Mouse (Mus musculus) embryo, embryonic 10.5 days (tissue): ENCODE data around the gene Pcmt1.
A peak's percentile ranks its signal among the peaks of the same experiment; 100 is the strongest.

Experiments
- DNase-seq: peaks from one replicate; pipeline ENCODE4 v3.0.0-alpha.2; 2015; ENCODE audit warnings: low spot score

Pcmt1 gene

GRCm38 (mm10) chr10:7680731-7681301 lies at the start of gene Pcmt1, which contains the start of gene Lats1:
Pcmt1 (minus strand) TSS chr10:7681136.
Lats1 (plus strand) TSS chr10:7681214.
- peak; percentile 87 for DNase-seq

- no peak for DNase-seq
Measured at GRCm38 (mm10) chr10:7727011-7727410, 46.1 kb upstream of the Pcmt1 start.

- DNase-seq, result no peak
Measured at GRCm38 (mm10) chr10:7726501-7726812, 45.5 kb upstream of the Pcmt1 start.

GRCm38 (mm10) chr10:7725751-7726500 lies 45.0 kb upstream of the Pcmt1 start, which contains the start of gene Katna1:
Katna1 (plus strand) TSS chr10:7726000.
- DNase-seq, result peak; percentile 98

DNA sequence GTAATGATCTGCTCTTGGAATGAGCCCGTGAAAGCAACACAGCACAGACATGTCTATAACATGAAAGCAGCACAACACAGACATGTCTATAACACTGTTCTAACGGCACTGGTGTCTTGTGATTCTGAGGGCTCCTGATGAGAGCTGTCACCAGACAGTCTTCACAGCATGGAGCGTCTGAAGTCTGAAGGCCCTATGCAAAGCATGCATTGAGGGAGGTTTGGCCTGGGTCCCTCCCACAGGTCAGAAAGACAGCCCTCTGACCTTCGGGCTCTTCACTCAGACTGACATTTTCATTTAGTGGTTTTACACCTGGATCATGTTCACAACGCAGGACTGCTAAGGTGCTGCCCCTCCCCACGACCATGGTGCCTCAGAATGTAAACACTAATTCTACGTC lies 34.1 kb upstream of the Pcmt1 start:
- no peak for DNase-seq

- DNase-seq, result no peak
Measured at GRCm38 (mm10) chr10:7712506-7712905, 31.6 kb upstream of the Pcmt1 start.

- no peak for DNase-seq
Measured at GRCm38 (mm10) chr10:7710121-7710520, 29.2 kb upstream of the Pcmt1 start.

GRCm38 (mm10) chr10:7702586-7702985 lies 21.6 kb upstream of the Pcmt1 start:
- DNase-seq, result no peak

GRCm38 (mm10) chr10:7700120-7700519 lies 19.2 kb upstream of the Pcmt1 start:
- no peak for DNase-seq

DNA sequence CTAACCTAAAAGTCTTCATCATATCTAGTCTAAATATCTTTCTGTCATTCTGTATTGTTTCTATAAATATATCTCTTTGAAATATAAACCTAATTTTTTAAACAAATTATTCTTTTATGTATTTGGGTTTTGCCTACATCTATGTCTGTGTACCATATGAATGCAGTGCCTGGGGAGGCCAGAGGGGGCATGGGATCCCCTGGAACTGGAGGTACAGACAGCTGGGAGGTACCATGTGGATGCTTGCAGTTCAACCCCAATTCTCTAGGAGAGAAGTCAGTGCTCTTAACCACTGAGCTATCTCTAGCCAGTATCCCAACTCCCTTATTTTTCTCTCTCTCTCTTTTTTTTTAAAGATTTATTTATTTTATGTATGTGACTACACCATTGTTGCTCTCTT lies 14.3 kb upstream of the Pcmt1 start:
- no peak for DNase-seq

- DNase-seq, result no peak
Measured at GRCm38 (mm10) chr10:7686902-7687301, 6.0 kb upstream of the Pcmt1 start.

- no peak for DNase-seq
Measured at GRCm38 (mm10) chr10:7682249-7682648, 1.3 kb upstream of the Pcmt1 start.

DNA sequence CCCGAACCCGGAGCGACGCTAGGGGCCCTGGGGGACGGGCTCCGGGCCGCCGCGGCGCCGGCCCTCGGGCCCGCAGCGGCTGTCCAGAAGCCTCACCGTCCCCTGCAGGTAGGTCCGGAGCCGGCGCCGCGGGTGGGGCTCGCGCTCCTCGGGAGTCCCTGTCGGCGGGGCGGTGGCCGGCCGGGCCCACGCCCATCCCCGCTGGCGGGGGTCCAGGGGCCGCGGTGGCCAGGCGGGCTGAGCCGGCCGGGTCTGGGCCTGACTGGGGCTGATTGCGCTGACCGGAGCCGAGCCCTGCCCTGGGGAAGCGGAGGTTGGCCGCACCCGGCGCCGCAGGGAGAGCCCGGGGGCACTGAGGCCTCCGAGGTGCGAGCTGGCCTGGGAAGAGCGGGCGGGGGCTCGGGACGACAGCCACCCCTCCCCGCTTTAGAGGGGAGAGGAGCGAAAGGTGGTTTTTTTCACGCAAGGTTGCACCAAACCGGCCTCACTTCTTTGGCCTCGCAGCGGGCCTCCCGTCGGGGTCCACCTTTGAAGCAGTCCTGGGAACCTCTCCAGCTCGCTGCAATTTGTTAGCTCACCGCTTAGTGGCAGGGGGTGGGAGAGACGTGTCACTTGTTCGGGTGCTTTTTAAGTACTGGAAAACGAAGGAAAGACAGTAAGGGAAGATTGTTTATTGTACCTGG lies 548 bp upstream of the Pcmt1 start:
- peak; percentile 77 for DNase-seq

- peak; percentile 49 for DNase-seq
Measured at GRCm38 (mm10) chr10:7673673-7674072, 7.3 kb downstream of the Pcmt1 start.

GRCm38 (mm10) chr10:7667342-7667802 lies 13.6 kb downstream of the Pcmt1 start, which contains the start of gene Nup43:
Nup43 (plus strand) TSS chr10:7667503.
- DNase-seq, result peak; percentile 95

DNA sequence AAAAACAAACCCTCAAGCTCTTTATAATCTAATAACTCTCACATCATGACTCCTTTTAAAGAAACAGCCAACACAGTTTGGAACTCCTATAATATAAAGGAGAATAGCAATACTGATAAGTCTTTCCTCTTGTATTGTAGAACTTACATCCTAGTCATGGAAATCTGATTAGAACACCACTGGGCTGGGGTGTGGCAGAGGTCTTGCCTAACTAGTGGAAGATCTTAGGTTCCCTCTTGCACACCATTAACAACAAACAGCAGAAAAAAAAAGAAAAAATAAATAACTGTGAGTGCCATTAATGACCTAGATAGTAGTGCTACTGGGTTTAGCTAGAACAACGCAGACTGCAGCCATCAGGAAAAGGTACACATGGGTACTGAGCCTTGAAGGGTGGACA lies 16.0 kb downstream of the Pcmt1 start:
- DNase-seq, result no peak

GRCm38 (mm10) chr10:7664027-7664526 lies 16.9 kb downstream of the Pcmt1 start:
- DNase-seq, result no peak

DNA sequence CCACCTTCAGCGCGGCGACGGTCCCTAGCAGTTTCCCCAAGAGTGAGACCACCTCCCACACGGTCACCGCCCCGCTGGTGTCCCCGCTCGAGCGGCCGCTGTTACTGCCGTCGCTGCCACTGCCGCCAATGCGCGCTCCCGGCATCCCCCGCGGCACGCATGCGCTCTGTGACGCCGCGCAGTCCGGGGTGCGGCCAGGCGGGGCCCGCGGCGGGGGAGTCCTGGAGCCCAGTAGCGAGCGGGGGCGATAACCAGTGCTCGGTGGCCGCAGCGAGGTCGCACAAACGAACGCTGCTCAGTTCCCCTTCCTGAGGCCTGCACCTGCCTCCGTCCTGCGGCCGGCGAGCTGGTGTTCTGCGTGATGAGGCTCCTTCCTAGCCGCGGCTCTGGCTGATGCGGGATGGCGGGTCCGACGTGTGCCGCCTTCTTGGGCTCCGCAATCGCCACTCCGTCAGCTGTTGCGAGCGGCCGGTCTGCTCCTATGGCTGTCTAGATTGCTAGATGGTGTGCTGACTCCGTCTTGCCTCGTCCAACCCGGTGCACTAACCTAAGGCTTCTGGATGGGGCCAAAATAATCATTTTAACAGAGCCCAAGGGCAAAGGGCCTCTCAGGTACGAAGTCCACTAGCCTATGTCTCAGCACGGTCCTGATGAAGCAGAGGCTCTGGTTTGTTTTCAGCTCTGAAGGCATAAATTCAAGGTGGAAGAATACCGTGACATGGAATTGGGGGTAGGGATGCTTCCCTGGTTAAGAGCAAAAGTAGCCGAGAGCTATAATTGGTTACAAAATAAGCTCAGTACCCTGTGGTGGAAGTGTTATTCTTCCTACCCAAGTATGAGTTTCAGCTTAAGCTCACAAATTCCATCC lies 17.5 kb downstream of the Pcmt1 start:
- DNase-seq, result peak; percentile 90

- DNase-seq, result peak; percentile 74
Measured at GRCm38 (mm10) chr10:7662471-7663141, 18.3 kb downstream of the Pcmt1 start.

DNA sequence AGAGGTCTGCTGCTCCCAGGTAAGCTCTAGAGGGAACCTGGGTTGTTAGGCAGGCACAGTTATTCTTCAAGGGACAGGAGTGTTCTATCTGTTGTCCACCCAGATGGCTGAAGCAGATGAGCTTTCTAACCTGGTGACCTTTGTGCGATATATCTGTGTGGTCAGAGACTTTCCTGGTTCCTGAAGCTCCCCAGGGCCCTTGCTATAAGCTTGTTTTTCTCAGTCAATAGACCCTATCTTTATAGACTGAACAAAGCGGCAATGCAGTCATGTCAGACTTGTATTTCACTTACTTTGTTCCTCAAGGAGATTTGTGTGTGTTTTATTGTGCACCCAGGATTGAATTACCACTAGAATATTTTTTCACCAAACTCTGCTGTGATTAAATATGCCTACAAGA lies 29.9 kb downstream of the Pcmt1 start:
- no peak for DNase-seq

GRCm38 (mm10) chr10:7649059-7649458 lies 31.9 kb downstream of the Pcmt1 start:
- no peak for DNase-seq
